Mouse (Mus musculus) MEL (cell line): ENCODE data around the gene Acot7. TPM values are rescaled to one million over a fixed set of nuclear protein-coding genes. Genes with fewer than 3 reads are reported as not detected.
A peak's percentile ranks its signal among the peaks of the same experiment; 100 is the strongest.

Experiments used
- DNase-seq: peaks from one replicate; pipeline ENCODE4 v3.0.0; 2011; ENCODE audit warnings: low read depth, low spot score
- H3K27ac ChIP-seq: 2 replicates; pipeline ENCODE4 v1.5.1; 2012; ENCODE audit warnings: low read depth, mild to moderate bottlenecking, control low read depth, low read length, moderate library complexity; ENCODE audit not compliant: control insufficient read depth
- H3K27me3 ChIP-seq, 2 experiments: fragments of 150-350 bp in 1 of 2; sonication (generic) in 1 of 2; 2 replicates each; pipeline ENCODE4 v1.6.1; 2012; ENCODE audit warnings: low read length in 2 of 2, mild to moderate bottlenecking in 2 of 2, improper control_type of control experiment in 1 of 2, moderate library complexity in 1 of 2; ENCODE audit not compliant: insufficient read depth in 2 of 2, control insufficient read depth in 1 of 2
- H3K36me3 ChIP-seq, 2 experiments: 2 replicates each; pipeline ENCODE4 v1.6.1; 2012 to 2014; ENCODE audit warnings: low read length in 2 of 2, improper control_type of control experiment in 1 of 2, inconsistent platforms in 1 of 2, mild to moderate bottlenecking in 1 of 2; ENCODE audit not compliant: insufficient read depth in 2 of 2, control insufficient read depth in 1 of 2
- H3K4me1 ChIP-seq, 2 experiments: fragments of 150-350 bp in 1 of 2; sonication (generic) in 1 of 2; 2 replicates each; pipeline ENCODE4 v1.6.1; 2012; ENCODE audit warnings: low read length in 2 of 2, improper control_type of control experiment in 1 of 2, mild to moderate bottlenecking in 1 of 2; ENCODE audit not compliant: insufficient read depth in 2 of 2, control insufficient read depth in 1 of 2
- H3K4me3 ChIP-seq, 2 experiments: fragments of 150-350 bp in 1 of 2; sonication (generic) in 1 of 2; 2 replicates each; pipeline ENCODE4 v1.5.1; 2012; ENCODE audit warnings: low read depth in 2 of 2, low read length in 2 of 2, mild to moderate bottlenecking in 2 of 2, moderate library complexity in 2 of 2, control low read depth in 1 of 2, improper control_type of control experiment in 1 of 2; ENCODE audit not compliant: control insufficient read depth in 1 of 2, insufficient read depth in 1 of 2
- H3K79me2 ChIP-seq: 2 replicates; pipeline ENCODE4 v1.6.1; 2012; ENCODE audit warnings: mild to moderate bottlenecking, low read length, moderate library complexity; ENCODE audit not compliant: control insufficient read depth, poor library complexity, insufficient read depth
- H3K9ac ChIP-seq: 2 replicates; pipeline ENCODE4 v1.6.1; 2012; ENCODE audit warnings: low read depth, mild to moderate bottlenecking, control low read depth, low read length, moderate library complexity; ENCODE audit not compliant: control insufficient read depth, poor library complexity, severe bottlenecking
- H3K9me3 ChIP-seq: fragments of 150-350 bp; sonication (generic); replicated peaks from 2 replicates; pipeline ENCODE4 v1.6.1; 2012; ENCODE audit warnings: mild to moderate bottlenecking, low read length, improper control_type of control experiment, moderate library complexity; ENCODE audit not compliant: insufficient read depth
- BHLHE40 ChIP-seq: IDR thresholded peaks from 2 replicates; pipeline ENCODE4 v1.6.1; 2012; ENCODE audit warnings: low read depth, mild to moderate bottlenecking, inconsistent platforms, low read length, improper control_type of control experiment, borderline replicate concordance
- CTCF ChIP-seq, 3 experiments: IDR thresholded peaks in 2 of 3; conservative IDR thresholded peaks in 1 of 3; 2 replicates each; pipeline ENCODE4 v1.5.1; 2011 to 2012; ENCODE audit warnings: low read length in 3 of 3, low read depth in 2 of 3, mild to moderate bottlenecking in 2 of 3, improper control_type of control experiment in 1 of 3, inconsistent platforms in 1 of 3, mixed read lengths in 1 of 3, moderate library complexity in 1 of 3; ENCODE audit not compliant: control insufficient read depth in 1 of 3, insufficient read depth in 1 of 3, poor library complexity in 1 of 3, severe bottlenecking in 1 of 3
- ELF1 ChIP-seq: IDR thresholded peaks from 2 replicates; pipeline ENCODE4 v1.6.1; 2014; ENCODE audit warnings: low read depth, mild to moderate bottlenecking, inconsistent platforms, low read length, improper control_type of control experiment, moderate library complexity
- GABPA ChIP-seq: IDR thresholded peaks from 2 replicates; pipeline ENCODE4 v1.6.1; 2012; ENCODE audit warnings: low read depth, mild to moderate bottlenecking, inconsistent platforms, low read length, improper control_type of control experiment, moderate library complexity
- HCFC1 ChIP-seq: IDR thresholded peaks from 2 replicates; pipeline ENCODE4 v1.6.1; 2012; ENCODE audit warnings: low read depth, mild to moderate bottlenecking, inconsistent platforms, low read length, improper control_type of control experiment, moderate library complexity
- MAZ ChIP-seq: IDR thresholded peaks from 2 replicates; pipeline ENCODE4 v1.6.1; 2012; ENCODE audit warnings: low read depth, mild to moderate bottlenecking, inconsistent platforms, low read length, improper control_type of control experiment
- POLR2A ChIP-seq, 2 experiments: IDR thresholded peaks; 2 replicates each; pipeline ENCODE4 v1.6.1; 2011 to 2012; ENCODE audit warnings: low read length in 2 of 2, mild to moderate bottlenecking in 2 of 2, control low read depth in 1 of 2, improper control_type of control experiment in 1 of 2, low read depth in 1 of 2, moderate library complexity in 1 of 2; ENCODE audit not compliant: control insufficient read depth in 1 of 2, insufficient read depth in 1 of 2, poor library complexity in 1 of 2
- POLR2AphosphoS5 ChIP-seq: IDR thresholded peaks from 2 replicates; pipeline ENCODE4 v1.6.1; 2012; ENCODE audit warnings: low read depth, borderline replicate concordance, mild to moderate bottlenecking, inconsistent platforms, low read length, moderate library complexity, mixed read lengths
- RAD21 ChIP-seq: IDR thresholded peaks from 2 replicates; pipeline ENCODE4 v1.6.1; 2011; ENCODE audit warnings: mild to moderate bottlenecking, low read depth, low read length, improper control_type of control experiment
- SIN3A ChIP-seq: IDR thresholded peaks from 2 replicates; pipeline ENCODE4 v1.6.1; 2012; ENCODE audit warnings: low read length, improper control_type of control experiment, inconsistent platforms
- SMC3 ChIP-seq: IDR thresholded peaks from 2 replicates; pipeline ENCODE4 v1.6.1; 2011; ENCODE audit warnings: low read depth, low read length, improper control_type of control experiment
- ZC3H11A ChIP-seq: IDR thresholded peaks from 2 replicates; pipeline ENCODE4 v1.6.1; 2012; ENCODE audit warnings: low read depth, mild to moderate bottlenecking, inconsistent platforms, low read length, improper control_type of control experiment
- polyA plus RNA-seq, 2 experiments: library from polyadenylated mRNA; stranded (reverse) in 1 of 2; unstranded in 1 of 2; fragments of >175 nt in 1 of 2; fragments of >200 nt in 1 of 2; gene quantifications; 2 replicates each; pipeline versions ENCODE4 v1.2.1 to v1.2.4; 2012; ENCODE audit warnings: low replicate concordance in 2 of 2, low read depth in 1 of 2; ENCODE audit not compliant: insufficient read length in 2 of 2, insufficient read depth in 1 of 2, missing spikeins in 1 of 2
- total RNA-seq: library from RNA; depleted of rRNA; stranded (reverse); fragments of 300-350 nt; gene quantifications from 2 replicates; pipeline ENCODE4 v1.2.3, GENCODE M21; 2012

Gene Acot7
- total and polyA plus RNA-seq, 3 experiments = 92.7 to 127 TPM; not detected in 1

DNA sequence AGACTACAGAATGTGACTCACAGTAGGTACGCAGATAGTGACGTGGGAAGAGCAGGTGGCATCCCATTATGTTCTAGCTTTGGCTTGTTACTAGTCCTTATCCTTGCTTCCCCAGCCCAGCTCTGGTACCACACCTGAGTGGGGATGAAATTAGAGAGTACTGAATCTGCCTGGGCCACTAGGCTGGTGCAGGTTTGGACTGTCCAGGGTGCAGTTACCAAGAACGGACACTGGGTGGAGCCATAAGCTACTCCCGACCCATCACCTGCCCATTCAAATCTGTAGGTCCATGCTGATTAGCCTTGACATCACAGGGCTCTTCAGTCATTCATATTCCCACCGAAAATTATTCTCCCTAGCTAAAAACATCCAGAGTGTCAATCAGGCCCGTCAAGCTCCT lies 37.5 kb upstream of the Acot7 start:
- H3K27me3 ChIP-seq = no peaks in the 10 kb centered on the region
- no peaks in the 10 kb centered on the region for H3K9me3 ChIP-seq
- TF ChIP-seq CTCF (IDR thresholded peaks at IDR 0.05 in 2 of 3, conservative IDR thresholded peaks at IDR 0.05 in 1 of 3; ENCODE audit: control insufficient read depth in 1 of 3, insufficient read depth in 1 of 3, low read depth in 2 of 3, low read length in 3 of 3, poor library complexity in 1 of 3, severe bottlenecking in 1 of 3) = peak; percentile 75 to 97 (median 85)
- no peak for TF ChIP-seq POLR2A (IDR thresholded peaks at IDR 0.05; ENCODE audit: control insufficient read depth in 1 of 2, insufficient read depth in 1 of 2, low read depth in 1 of 2, low read length in 2 of 2, poor library complexity in 1 of 2)
- TF ChIP-seq RAD21 = peak; percentile 62
- TF ChIP-seq HCFC1 = no peak
- peak; percentile 54 for TF ChIP-seq SMC3
- TF ChIP-seq MAZ = no peak
- peaks cover 2 to 14% of the 10 kb centered on the region in 2 experiments; a peak in 2 of 4 replicates for H3K4me1 ChIP-seq
- H3K36me3 ChIP-seq = peaks cover 0 to 5% of the 10 kb centered on the region in 2 experiments; a peak in 2 of 4 replicates
- no peak overlapping the region for H3K4me3 ChIP-seq
- no peak overlapping the region for H3K9ac ChIP-seq
- peak; percentile 67 for DNase-seq
- no peak overlapping the region for H3K27ac ChIP-seq
- no peaks in the 10 kb centered on the region for H3K79me2 ChIP-seq

DNA sequence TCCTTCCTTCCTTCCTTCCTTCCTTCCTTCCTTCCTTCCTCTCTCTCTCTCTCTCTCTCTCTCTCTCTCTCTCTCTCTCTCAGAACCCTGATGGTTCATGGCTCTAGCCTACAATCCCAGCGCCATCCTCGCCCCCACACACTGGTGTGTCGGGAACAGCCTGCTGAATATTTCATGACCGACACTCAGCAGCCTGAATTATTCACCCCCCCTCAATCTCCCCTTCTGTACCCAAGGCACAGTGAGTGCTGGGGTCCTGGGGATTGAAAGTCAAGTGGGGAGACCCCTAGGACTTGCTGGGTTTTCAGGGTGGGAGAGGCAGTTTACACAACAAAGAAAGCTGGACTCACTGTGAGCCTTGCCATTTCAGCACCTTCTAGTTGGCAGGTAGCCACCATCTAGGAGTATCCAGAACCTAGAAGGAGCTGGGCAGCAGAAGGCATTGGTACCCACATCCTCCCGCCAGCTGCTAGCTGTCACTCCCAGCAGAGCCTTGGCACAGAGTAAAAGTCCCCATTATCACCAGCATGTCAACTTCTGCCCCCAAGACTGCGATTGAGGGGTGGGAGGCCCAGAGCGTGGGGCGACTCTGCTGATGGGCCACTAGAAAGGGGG lies 36.3 kb upstream of the Acot7 start:
- Histone ChIP-seq H3K36me3 (peaks cover 0 to 16% of the 10 kb centered on the region in 2 experiments; a peak in 2 of 4 replicates), H3K79me2 (no peaks in the 10 kb centered on the region), H3K9ac (no peak overlapping the region), H3K4me3 (no peak overlapping the region), H3K9me3 (no peaks in the 10 kb centered on the region), H3K27me3 (no peaks in the 10 kb centered on the region), H3K4me1 (peaks cover 2 to 26% of the 10 kb centered on the region in 2 experiments; a peak in 3 of 4 replicates), H3K27ac (no peak overlapping the region)
- no peak for TF ChIP-seq ZC3H11A
- DNase-seq = no peak

DNA sequence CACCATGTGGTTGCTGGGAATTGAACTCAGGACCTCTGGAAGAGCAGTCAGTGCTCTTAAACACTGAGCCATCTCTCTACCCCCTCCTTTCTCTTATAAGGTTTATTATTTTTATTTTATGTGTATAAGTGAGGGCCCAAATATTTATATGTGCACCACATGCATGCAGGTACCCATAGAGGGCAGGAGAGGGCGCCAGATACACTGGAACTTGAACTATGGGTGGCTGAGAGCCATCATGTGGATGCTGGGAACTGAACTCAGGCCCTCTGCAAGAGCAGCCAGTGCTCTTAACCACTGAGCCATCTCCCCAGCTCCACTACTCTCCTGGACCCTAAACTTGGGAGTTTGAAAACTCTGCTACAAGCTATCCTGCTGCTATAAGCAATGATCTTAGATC lies 34.3 kb upstream of the Acot7 start:
- Histone ChIP-seq H3K27ac (no peak overlapping the region), H3K27me3 (no peaks in the 10 kb centered on the region), H3K36me3 (peaks cover 0 to 16% of the 10 kb centered on the region in 2 experiments; a peak in 2 of 4 replicates), H3K9me3 (no peaks in the 10 kb centered on the region), H3K79me2 (no peaks in the 10 kb centered on the region), H3K9ac (no peak overlapping the region), H3K4me3 (no peak overlapping the region)
- DNase-seq = peak; percentile 63
- TF ChIP-seq GABPA = no peak
- TF ChIP-seq SIN3A = 0 out of 2 replicates have a peak, but pooled peaks have one; percentile 18
- no peak for TF ChIP-seq MAZ
- TF ChIP-seq ELF1 = no peak
- 0 out of 2 replicates have a peak, but pooled peaks have one; percentile 14 for TF ChIP-seq ZC3H11A
- TF ChIP-seq POLR2AphosphoS5 = no peak
- TF ChIP-seq RAD21 = peak; percentile 20
- peak; percentile 51 to 66 (median 51) for TF ChIP-seq CTCF (IDR thresholded peaks at IDR 0.05 in 2 of 3, conservative IDR thresholded peaks at IDR 0.05 in 1 of 3; ENCODE audit: control insufficient read depth in 1 of 3, insufficient read depth in 1 of 3, low read depth in 2 of 3, low read length in 3 of 3, poor library complexity in 1 of 3, severe bottlenecking in 1 of 3)
- TF ChIP-seq BHLHE40 = no peak
- TF ChIP-seq SMC3 = peak; percentile 26; the same call in 1 of the 2 replicates
- TF ChIP-seq, all 39 proteins: peak for 5
- peaks cover 2 to 26% of the 10 kb centered on the region in 2 experiments; a peak in 3 of 4 replicates for H3K4me1 ChIP-seq
